Mouse (Mus musculus) limb, embryonic 12.5 days (tissue): ENCODE measurements around the gene Pom121l2. TPM values are rescaled to one million over a fixed set of nuclear protein-coding genes. Genes with fewer than 3 reads are reported as not detected.

Experiments used
- ATAC-seq: fragments of 200-750 bp; cut with Nextera tagmentation; 2 replicates; pipeline ENCODE4 v1.8.0; 2017; ENCODE audit warnings: low read depth, moderate TSS enrichment; ENCODE audit not compliant: insufficient number of reproducible peaks, insufficient read depth, low FRiP score, low TSS enrichment
- H3K27ac ChIP-seq: fragments of 300-500 bp; sonication (generic); 2 replicates; pipeline ENCODE4 v1.5.1; 2016; ENCODE audit warnings: mild to moderate bottlenecking, moderate library complexity
- H3K27me3 ChIP-seq: fragments of 300-500 bp; sonication (generic); 2 replicates; pipeline ENCODE4 v1.6.1; 2016; ENCODE audit warnings: mild to moderate bottlenecking, moderate library complexity
- H3K36me3 ChIP-seq: fragments of 300-500 bp; sonication (generic); 2 replicates; pipeline ENCODE4 v1.6.1; 2016; ENCODE audit warnings: mild to moderate bottlenecking, moderate library complexity
- H3K4me1 ChIP-seq: fragments of 300-500 bp; sonication (generic); replicated peaks from 2 replicates; pipeline ENCODE4 v1.6.1; 2016
- H3K4me2 ChIP-seq: fragments of 300-500 bp; sonication (generic); 2 replicates; pipeline ENCODE4 v1.6.1; 2016; ENCODE audit warnings: mild to moderate bottlenecking, moderate library complexity
- H3K4me3 ChIP-seq: fragments of 300-500 bp; sonication (generic); replicated peaks from 2 replicates; pipeline ENCODE4 v1.5.1; 2016; ENCODE audit warnings: mild to moderate bottlenecking
- H3K9ac ChIP-seq: fragments of 300-500 bp; sonication (generic); replicated peaks from 2 replicates; pipeline ENCODE4 v1.6.1; 2016; ENCODE audit warnings: mild to moderate bottlenecking, moderate library complexity
- H3K9me3 ChIP-seq: fragments of 300-500 bp; sonication (generic); 2 replicates; pipeline ENCODE4 v1.6.1; 2016; ENCODE audit warnings: mild to moderate bottlenecking, moderate library complexity
- WGBS: fragments of 180-500 bp; shearing (Covaris S2); methylation state at CpG from one replicate; pipeline ENCODE4 v1.1.7; 2016; 5-methylcytosine and 5-hydroxymethylcytosine counted together
- polyA plus RNA-seq: library from polyadenylated mRNA; unstranded; fragments of >200 nt; fragmentation: Nextera tagmentation; extraction: Ambion mirVana; gene quantifications from 2 replicates; pipeline ENCODE4 v1.2.1, GENCODE M21; 2016

The Pom121l2 gene
- polyA plus RNA-seq, 1 experiment from 2014 or later, result 0.30 TPM

- H3K27ac ChIP-seq, result no peak overlapping the region
- no peaks in the 10 kb centered on the region for H3K9me3 ChIP-seq
- H3K4me2 ChIP-seq, result peak overlapping the region; percentile 93
- H3K4me3 ChIP-seq, result peak overlapping the region; percentile 53
- H3K36me3 ChIP-seq, result no peaks in the 10 kb centered on the region
- peaks cover 98% of the 10 kb centered on the region for H3K27me3 ChIP-seq
- under 1% methylated on average over 38 of the region's 38 CpGs for WGBS
- peaks cover 15% of the 10 kb centered on the region for H3K4me1 ChIP-seq
- ATAC-seq, result peak; percentile 80; the same call in 1 of the 2 replicates
- peak overlapping the region; percentile 44 for H3K9ac ChIP-seq
These were observed 25.5 kb downstream of the Pom121l2 start for GRCm38 (mm10) chr13:22006334-22007120.

- Histone ChIP-seq H3K4me3 (peak overlapping the region; percentile 53), H3K4me1 (peaks cover 15% of the 10 kb centered on the region), H3K9ac (peak overlapping the region; percentile 44; the same call in 1 of the 2 replicates), H3K27me3 (peaks cover 96% of the 10 kb centered on the region), H3K9me3 (no peaks in the 10 kb centered on the region), H3K4me2 (peak overlapping the region; percentile 93), H3K27ac (no peak overlapping the region), H3K36me3 (no peaks in the 10 kb centered on the region)
- ATAC-seq, result no peak
- WGBS, result 2% methylated on average over 18 of the region's 18 CpGs
These were observed 26.1 kb downstream of the Pom121l2 start for GRCm38 (mm10) chr13:22007121-22007510.

DNA sequence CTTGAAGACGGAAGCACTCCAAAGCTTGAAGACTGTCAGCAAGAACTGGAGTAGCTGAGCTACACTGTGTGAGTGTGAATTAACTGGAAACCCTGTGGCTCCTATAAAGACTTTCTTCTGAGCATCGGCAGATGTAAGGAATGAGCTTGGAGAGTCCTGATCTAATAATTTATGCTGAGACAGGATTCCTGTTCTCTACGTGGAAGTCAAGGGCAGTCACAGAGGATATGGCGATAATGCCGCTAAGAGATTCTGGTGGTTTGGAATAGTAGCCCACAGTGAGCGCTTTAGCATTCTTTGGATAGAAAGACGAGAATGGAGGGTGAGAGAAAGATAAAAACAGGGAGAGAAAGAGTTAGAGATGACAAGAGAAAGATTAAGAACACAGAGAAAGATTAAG, 26.9 kb downstream of the Pom121l2 start:
- Histone ChIP-seq H3K27me3 (peaks cover 95% of the 10 kb centered on the region), H3K4me3 (no peak overlapping the region), H3K4me2 (no peak overlapping the region), H3K9me3 (no peaks in the 10 kb centered on the region), H3K27ac (no peak overlapping the region), H3K36me3 (no peaks in the 10 kb centered on the region), H3K4me1 (peaks cover 15% of the 10 kb centered on the region), H3K9ac (no peak overlapping the region)
- no peak for ATAC-seq
- WGBS, result 42% methylated on average over 7 of the region's 7 CpGs

DNA sequence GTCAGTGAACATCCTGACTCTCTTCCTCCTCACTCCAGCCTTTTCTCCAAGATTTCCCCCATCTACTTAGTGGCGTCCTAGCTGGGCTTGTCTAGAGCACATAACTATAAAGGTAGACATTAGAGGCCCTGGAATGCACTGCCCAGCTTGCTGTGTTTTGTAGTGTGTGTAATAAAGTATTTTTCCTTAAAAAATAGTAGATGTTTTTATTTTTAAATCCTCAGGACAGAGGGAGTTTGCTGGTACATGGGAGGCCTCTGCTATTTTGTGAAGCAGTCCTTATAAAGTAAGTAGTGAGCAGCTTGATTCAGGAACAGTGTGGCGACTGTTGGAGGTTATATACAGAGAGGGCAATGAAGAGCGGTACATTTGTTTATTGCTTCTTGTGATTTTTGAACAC, 27.7 kb downstream of the Pom121l2 start:
- H3K4me3 ChIP-seq, result no peak overlapping the region
- H3K4me2 ChIP-seq, result no peak overlapping the region
- H3K9ac ChIP-seq, result no peak overlapping the region
- H3K27me3 ChIP-seq, result peaks cover 92% of the 10 kb centered on the region
- H3K27ac ChIP-seq, result no peak overlapping the region
- H3K9me3 ChIP-seq, result no peaks in the 10 kb centered on the region
- H3K36me3 ChIP-seq, result no peaks in the 10 kb centered on the region
- 69% methylated on average over 3 of the region's 3 CpGs for WGBS
- peaks cover 15% of the 10 kb centered on the region for H3K4me1 ChIP-seq
- ATAC-seq, result no peak

- no peak within 1 kb of the TSS for H3K27ac ChIP-seq
- H3K36me3 ChIP-seq, result no peaks in the 10 kb centered on the region
- no peak within 1 kb of the TSS for H3K4me3 ChIP-seq
- no peak within 1 kb of the TSS for H3K4me2 ChIP-seq
- no peak for ATAC-seq
- H3K4me1 ChIP-seq, result peaks cover 15% of the 10 kb centered on the region
- H3K9ac ChIP-seq, result no peak within 1 kb of the TSS
- H3K27me3 ChIP-seq, result peaks cover 92% of the 10 kb centered on the region
- 23% methylated on average over 5 of the region's 7 CpGs for WGBS
- no peaks in the 10 kb centered on the region for H3K9me3 ChIP-seq
These were observed 28.6 kb downstream of the Pom121l2 start, which contains the start of gene Prss16 for GRCm38 (mm10) chr13:22009642-22010041. Gene Prss16, minus strand, starts transcription at chr13:22009742.

GRCm38 (mm10) chr13:22013716-22014115, 32.7 kb downstream of the Pom121l2 start:
- Histone ChIP-seq H3K4me2 (no peak overlapping the region), H3K36me3 (no peaks in the 10 kb centered on the region), H3K4me1 (no peaks in the 10 kb centered on the region; the same call in 1 of the 2 replicates), H3K27ac (no peak overlapping the region), H3K27me3 (peaks cover 79% of the 10 kb centered on the region), H3K9ac (no peak overlapping the region), H3K4me3 (no peak overlapping the region), H3K9me3 (no peaks in the 10 kb centered on the region)
- WGBS, result 17% methylated on average over 13 of the region's 13 CpGs
- ATAC-seq, result no peak

GRCm38 (mm10) chr13:22014411-22014845, 33.4 kb downstream of the Pom121l2 start:
- H3K9ac ChIP-seq, result no peak overlapping the region
- no peaks in the 10 kb centered on the region; the same call in 1 of the 2 replicates for H3K4me1 ChIP-seq
- peaks cover 79% of the 10 kb centered on the region for H3K27me3 ChIP-seq
- 17% methylated on average over 17 of the region's 17 CpGs for WGBS
- ATAC-seq, result no peak
- no peaks in the 10 kb centered on the region for H3K9me3 ChIP-seq
- H3K4me2 ChIP-seq, result peak overlapping the region; percentile 32
- no peak overlapping the region for H3K27ac ChIP-seq
- peak overlapping the region; percentile 18; the same call in 1 of the 2 replicates for H3K4me3 ChIP-seq
- H3K36me3 ChIP-seq, result no peaks in the 10 kb centered on the region

DNA sequence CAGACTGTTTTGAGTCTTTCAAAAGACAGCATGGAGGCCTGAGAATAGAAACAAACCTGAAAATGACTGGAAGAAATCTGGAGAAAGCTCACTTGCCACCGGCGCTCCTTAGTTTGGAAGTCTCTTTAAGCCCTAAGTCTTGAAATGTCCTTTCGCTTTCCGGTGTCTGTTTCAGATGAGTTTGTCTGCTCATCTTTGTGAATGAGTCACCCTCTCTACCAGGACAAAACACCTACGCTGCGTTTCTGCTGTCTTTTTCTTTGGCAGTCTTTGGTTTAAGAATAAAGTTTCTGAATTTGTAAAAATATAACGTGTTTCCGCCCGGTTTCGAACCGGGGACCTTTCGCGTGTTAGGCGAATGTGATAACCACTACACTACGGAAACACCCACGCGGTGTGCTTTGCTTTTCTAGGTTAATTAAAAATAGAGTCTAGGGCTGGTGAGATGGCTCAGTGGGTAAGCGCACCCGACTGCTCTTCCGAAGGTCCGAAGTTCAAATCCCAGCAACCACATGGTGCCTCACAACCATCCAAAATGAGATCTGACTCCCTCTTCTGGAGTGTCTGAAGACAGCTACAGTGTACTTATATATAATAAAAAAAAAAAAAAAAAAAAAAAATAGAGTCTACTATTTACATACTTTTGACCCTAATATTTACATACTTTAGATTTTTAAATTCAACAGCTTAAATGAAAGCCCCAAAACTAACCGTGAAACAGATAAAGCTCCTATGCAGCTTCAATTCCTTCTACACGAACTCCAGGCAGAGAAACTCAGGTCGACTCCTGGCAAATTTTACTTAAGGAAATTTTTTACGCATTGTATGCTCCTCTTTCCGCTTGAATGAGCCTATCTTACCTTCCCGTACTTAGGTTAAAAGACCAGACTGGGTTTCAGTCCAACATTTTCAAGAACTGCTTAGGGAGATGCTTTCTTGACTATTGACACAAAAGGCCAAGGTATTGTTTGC, 34.8 kb downstream of the Pom121l2 start:
- ATAC-seq, result peak; percentile 80; the same call in 1 of the 2 replicates
- Histone ChIP-seq H3K4me3 (no peak overlapping the region), H3K4me1 (peaks cover 7% of the 10 kb centered on the region; the same call in 1 of the 2 replicates), H3K4me2 (no peak overlapping the region), H3K9ac (no peak overlapping the region), H3K27me3 (peaks cover 79% of the 10 kb centered on the region), H3K27ac (no peak overlapping the region), H3K9me3 (no peaks in the 10 kb centered on the region), H3K36me3 (no peaks in the 10 kb centered on the region)
- WGBS, result 16% methylated on average over 27 of the region's 27 CpGs

DNA sequence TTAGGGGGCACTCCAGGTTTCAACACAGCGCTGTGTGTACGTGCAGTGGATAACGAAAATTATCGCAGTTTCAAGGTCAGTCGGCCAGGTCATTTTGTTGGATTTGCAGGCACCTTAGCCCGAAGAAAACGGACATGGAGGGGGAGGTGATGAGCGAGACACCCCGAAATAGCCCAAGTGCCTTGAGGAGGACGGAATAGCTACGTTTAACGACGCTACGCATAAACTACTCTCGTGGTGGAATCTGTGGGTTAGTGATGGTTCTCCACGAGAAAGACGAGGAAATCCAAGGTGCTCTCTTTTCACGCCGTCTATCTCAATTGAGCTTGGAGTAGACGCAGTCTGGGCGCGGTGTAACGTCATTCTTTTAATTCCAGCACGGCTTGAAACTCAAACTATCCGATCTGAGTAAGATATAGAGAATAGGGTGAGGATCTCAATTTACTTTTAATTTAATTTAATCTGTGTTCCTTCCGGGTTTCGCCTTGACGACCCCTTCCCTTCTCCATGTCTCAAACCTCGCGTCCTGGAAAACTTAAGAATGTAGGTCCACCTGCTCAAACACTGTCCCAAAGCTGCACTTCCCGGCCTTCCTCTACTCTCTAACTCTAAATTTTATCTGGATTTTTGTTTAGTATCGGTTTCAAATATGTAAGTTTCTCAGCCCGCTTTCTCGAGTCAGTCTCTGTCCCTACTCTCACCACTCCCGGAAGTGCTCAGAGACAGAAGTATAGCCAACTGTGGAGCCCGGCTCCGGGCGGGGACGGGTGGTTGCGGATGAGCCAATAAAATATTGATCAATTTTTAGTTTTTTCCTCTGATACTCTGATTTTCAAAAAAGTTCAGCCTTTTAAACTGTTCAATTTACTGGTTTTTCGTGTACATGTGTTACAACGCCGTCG, 39.2 kb downstream of the Pom121l2 start:
- no peaks in the 10 kb centered on the region for H3K36me3 ChIP-seq
- no peak overlapping the region for H3K27ac ChIP-seq
- H3K4me2 ChIP-seq, result peak overlapping the region; percentile 64
- H3K27me3 ChIP-seq, result peaks cover 44% of the 10 kb centered on the region
- H3K9me3 ChIP-seq, result no peaks in the 10 kb centered on the region
- H3K9ac ChIP-seq, result no peak overlapping the region
- WGBS, result under 1% methylated on average over 44 of the region's 44 CpGs
- H3K4me1 ChIP-seq, result peaks cover 7% of the 10 kb centered on the region; the same call in 1 of the 2 replicates
- H3K4me3 ChIP-seq, result peak overlapping the region; percentile 42
- ATAC-seq, result no peak

DNA sequence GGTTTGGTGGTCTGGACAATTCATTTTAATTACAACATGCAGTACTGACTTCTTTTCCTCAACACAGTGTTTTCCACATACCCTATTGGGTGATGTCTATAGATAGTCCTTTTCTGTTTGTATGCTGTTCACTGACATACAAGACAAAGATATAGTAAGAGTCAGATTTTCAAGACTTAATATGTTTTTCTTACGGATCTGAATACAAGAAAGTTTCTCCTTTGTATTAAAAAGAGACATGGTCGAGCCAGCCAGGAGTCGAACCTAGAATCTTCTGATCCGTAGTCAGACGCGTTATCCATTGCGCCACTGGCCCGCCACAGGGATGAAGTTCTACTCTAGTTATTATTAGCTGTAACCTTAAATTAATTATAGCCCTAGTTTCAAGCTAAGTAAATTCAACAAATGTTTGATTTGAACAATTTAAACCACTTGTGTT, 39.9 kb downstream of the Pom121l2 start:
- Histone ChIP-seq H3K4me2 (peak overlapping the region; percentile 64), H3K4me3 (peak overlapping the region; percentile 42), H3K4me1 (peaks cover 7% of the 10 kb centered on the region; the same call in 1 of the 2 replicates), H3K9me3 (no peaks in the 10 kb centered on the region), H3K9ac (no peak overlapping the region), H3K27me3 (peaks cover 37% of the 10 kb centered on the region), H3K36me3 (no peaks in the 10 kb centered on the region), H3K27ac (no peak overlapping the region)
- under 1% methylated on average over 8 of the region's 8 CpGs for WGBS
- no peak for ATAC-seq
